Mouse (Mus musculus): ENCODE measurements around the gene Ntm. TPM values are rescaled to one million over a fixed set of nuclear protein-coding genes. Genes with fewer than 3 reads are reported as not detected.

The Ntm gene
- polyA plus RNA-seq, 1 experiment from 2014 or later, result 156 TPM

GRCm38 (mm10) chr9:29943209-29944070 is 19.5 kb downstream of the Ntm start:
- no peak for ATAC-seq (ENCODE audit: low FRiP score)

DNA sequence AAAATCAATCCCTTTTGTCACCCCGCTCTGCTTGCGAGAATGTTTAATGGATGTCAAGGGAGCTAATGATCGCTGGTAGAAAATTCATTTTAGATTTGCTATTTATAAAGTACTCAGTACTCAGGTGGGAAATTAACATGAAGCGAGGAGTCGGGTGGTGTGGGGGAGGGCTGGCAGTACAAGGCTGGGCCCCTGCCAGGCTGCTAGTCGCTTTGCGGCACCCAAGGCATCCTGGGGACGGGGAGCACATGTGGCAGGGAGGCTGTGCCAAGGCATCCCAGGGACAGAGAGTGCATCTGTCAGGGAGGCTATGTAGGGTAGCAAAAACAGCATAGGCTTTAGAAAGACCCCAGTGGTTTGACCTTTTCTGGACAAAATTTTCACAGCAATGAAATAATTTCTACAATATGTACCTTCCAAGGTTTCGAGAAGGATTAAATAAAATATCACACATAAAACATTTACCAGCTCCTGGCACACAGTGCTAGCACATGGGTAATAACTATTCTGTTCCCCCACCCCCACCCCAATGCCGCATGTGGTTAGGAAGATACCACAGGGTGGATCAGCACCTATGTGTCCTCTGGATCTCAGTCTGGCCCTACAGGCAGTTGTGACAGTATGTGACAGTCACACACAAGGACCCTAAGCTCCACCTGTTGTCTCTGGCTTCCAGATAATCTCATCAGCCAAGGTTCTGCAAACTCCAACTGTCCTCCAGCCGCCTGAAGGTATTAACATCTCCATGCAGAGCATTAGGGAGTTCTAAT is 20.6 kb downstream of the Ntm start:
- no peak overlapping the region for H3K4me2 ChIP-seq
- H3K9ac ChIP-seq, result no peak overlapping the region
- H3K4me3 ChIP-seq, result no peak overlapping the region
- no peaks in the 10 kb centered on the region for H3K27me3 ChIP-seq
- H3K27ac ChIP-seq, result no peak overlapping the region
- no peaks in the 10 kb centered on the region for H3K36me3 ChIP-seq
- WGBS, result 43% methylated on average over 11 of the region's 11 CpGs
- peaks cover 45% of the 10 kb centered on the region for H3K4me1 ChIP-seq (replicated peaks)
- peak; percentile 65 for ATAC-seq (ENCODE audit: low FRiP score)
- H3K9me3 ChIP-seq, result no peaks in the 10 kb centered on the region

More at GRCm38 (mm10) chr9:29943209-29944070, 19.5 kb downstream of the Ntm start:
- Histone ChIP-seq H3K4me2 (peak overlapping the region; percentile 37), H3K9ac (0 out of 2 replicates have a peak overlapping the region, but pooled peaks have one; percentile 5), H3K27ac (no peak overlapping the region), H3K9me3 (no peaks in the 10 kb centered on the region), H3K4me1 (replicated peaks) (peaks cover 35% of the 10 kb centered on the region), H3K36me3 (no peaks in the 10 kb centered on the region), H3K27me3 (no peaks in the 10 kb centered on the region), H3K4me3 (0 out of 2 replicates have a peak overlapping the region, but pooled peaks have one; percentile 3)
- 27% methylated on average over 20 of the region's 20 CpGs for WGBS

GRCm38 (mm10) chr9:29939517-29940034 is 23.4 kb downstream of the Ntm start:
- Histone ChIP-seq H3K27me3 (no peaks in the 10 kb centered on the region), H3K4me1 (replicated peaks) (peaks cover 45% of the 10 kb centered on the region), H3K9ac (no peak overlapping the region), H3K36me3 (no peaks in the 10 kb centered on the region), H3K4me3 (no peak overlapping the region), H3K9me3 (no peaks in the 10 kb centered on the region), H3K27ac (peak overlapping the region; percentile 78), H3K4me2 (no peak overlapping the region)
- 0 out of 2 replicates have a peak, but pooled peaks have one; percentile 30 for ATAC-seq (ENCODE audit: low FRiP score)
- 68% methylated on average over 16 of the region's 16 CpGs for WGBS

DNA sequence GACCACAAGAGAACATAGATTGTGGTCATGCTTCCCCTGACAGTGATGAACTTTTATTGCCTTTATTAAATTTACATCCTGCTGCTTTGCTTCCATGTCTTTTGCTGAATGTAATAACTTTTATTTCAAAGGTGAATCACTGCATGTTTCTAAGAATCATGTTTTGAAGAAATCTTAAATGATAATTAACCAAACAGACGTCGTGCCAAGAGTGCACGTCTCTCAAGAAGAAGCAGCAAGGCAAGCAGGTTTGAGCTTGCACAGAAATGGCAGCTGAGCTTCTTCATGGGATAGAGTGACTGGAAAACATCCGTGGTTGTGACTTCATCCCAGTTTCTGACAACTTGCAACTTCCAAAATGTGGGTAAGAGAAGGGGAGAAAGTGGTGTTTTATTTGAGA is 34.1 kb downstream of the Ntm start:
- H3K36me3 ChIP-seq, result no peaks in the 10 kb centered on the region
- 87% methylated on average over 4 of the region's 4 CpGs for WGBS
- ATAC-seq (ENCODE audit: low FRiP score), result no peak

GRCm38 (mm10) chr9:29925382-29925781 is 37.6 kb downstream of the Ntm start:
- H3K4me1 ChIP-seq (replicated peaks), result peaks cover 32% of the 10 kb centered on the region
- no peak overlapping the region for H3K9ac ChIP-seq
- 65% methylated on average over 3 of the region's 3 CpGs for WGBS
- no peak overlapping the region for H3K4me2 ChIP-seq
- no peak overlapping the region; the same call in 1 of the 2 replicates for H3K27ac ChIP-seq
- no peaks in the 10 kb centered on the region for H3K9me3 ChIP-seq
- no peaks in the 10 kb centered on the region for H3K27me3 ChIP-seq
- no peaks in the 10 kb centered on the region for H3K36me3 ChIP-seq
- ATAC-seq (ENCODE audit: low FRiP score), result no peak
- no peak overlapping the region for H3K4me3 ChIP-seq

More for the DNA sequence above, 34.1 kb downstream of the Ntm start:
- no peak overlapping the region for H3K27ac ChIP-seq
- H3K27me3 ChIP-seq, result no peaks in the 10 kb centered on the region
- no peak overlapping the region for H3K9ac ChIP-seq
- H3K4me2 ChIP-seq, result no peak overlapping the region
- H3K4me1 ChIP-seq (replicated peaks), result peaks cover 8% of the 10 kb centered on the region; the same call in 1 of the 2 replicates
- no peak overlapping the region for H3K4me3 ChIP-seq
- H3K9me3 ChIP-seq, result no peaks in the 10 kb centered on the region

DNA sequence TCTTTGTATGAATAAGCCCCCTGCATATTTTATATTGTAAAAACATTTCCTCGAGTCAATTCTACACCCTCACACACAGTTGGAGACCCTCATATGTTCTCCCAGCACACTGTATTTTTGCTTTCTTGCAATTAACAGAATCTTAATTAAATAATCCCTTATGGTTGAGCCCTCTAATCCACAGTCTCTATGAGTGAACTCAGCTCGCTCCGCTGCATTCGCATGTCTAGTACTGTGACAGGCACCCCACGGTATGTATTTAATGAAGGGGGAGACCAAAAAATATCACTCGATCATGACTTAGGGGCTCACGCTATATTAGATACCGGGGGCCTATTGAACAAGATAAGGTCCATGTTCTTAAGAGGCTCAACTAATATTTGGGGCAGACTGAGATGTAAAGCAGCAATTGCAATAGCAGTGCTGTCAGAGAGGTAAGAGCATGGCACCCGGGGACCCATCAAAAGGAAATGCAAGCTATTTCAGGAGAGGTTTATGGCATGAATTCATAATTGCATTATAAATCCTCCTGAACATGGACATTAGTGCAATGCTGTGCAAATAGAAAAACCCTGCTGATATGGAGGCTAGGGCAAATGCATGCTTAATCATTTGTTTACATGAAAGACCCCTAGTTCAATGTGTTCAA is 64.4 kb downstream of the Ntm start:
- H3K9me3 ChIP-seq, result no peaks in the 10 kb centered on the region
- no peak overlapping the region for H3K4me3 ChIP-seq
- H3K36me3 ChIP-seq, result no peaks in the 10 kb centered on the region
- H3K4me2 ChIP-seq, result no peak overlapping the region
- H3K27me3 ChIP-seq, result no peaks in the 10 kb centered on the region
- 66% methylated on average over 9 of the region's 9 CpGs for WGBS
- H3K27ac ChIP-seq, result peak overlapping the region; percentile 60
- ATAC-seq (ENCODE audit: low FRiP score), result peak; percentile 61; the same call in 1 of the 2 replicates
- H3K4me1 ChIP-seq (replicated peaks), result peaks cover 23% of the 10 kb centered on the region
- H3K9ac ChIP-seq, result no peak overlapping the region

DNA sequence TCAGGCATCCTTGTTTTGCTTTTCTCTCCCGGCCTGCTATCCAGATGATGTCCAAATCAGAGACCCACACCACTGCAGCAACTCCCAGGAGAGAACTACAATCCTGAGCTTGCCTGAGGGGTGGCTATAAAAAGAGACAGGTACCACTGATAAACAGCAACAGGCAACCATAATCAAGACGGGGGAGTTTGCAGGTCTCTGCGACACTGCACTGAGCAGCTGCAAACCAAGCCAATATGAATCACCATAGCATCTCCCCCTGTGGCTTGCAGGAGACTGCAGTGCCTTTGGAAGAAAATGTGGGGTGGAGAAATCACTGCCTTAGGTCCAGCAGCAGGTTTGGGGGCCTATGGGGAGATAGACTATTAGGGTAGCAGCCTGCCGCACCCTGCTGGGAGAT is 65.5 kb downstream of the Ntm start:
- H3K27me3 ChIP-seq, result no peaks in the 10 kb centered on the region
- no peaks in the 10 kb centered on the region for H3K36me3 ChIP-seq
- H3K4me3 ChIP-seq, result no peak overlapping the region
- H3K4me2 ChIP-seq, result no peak overlapping the region
- ATAC-seq (ENCODE audit: low FRiP score), result 0 out of 2 replicates have a peak, but pooled peaks have one; percentile 21
- WGBS, result 67% methylated on average over 4 of the region's 4 CpGs
- H3K27ac ChIP-seq, result peak overlapping the region; percentile 60
- H3K9ac ChIP-seq, result 0 out of 2 replicates have a peak overlapping the region, but pooled peaks have one; percentile 35
- H3K4me1 ChIP-seq (replicated peaks), result peaks cover 28% of the 10 kb centered on the region
- no peaks in the 10 kb centered on the region for H3K9me3 ChIP-seq

DNA sequence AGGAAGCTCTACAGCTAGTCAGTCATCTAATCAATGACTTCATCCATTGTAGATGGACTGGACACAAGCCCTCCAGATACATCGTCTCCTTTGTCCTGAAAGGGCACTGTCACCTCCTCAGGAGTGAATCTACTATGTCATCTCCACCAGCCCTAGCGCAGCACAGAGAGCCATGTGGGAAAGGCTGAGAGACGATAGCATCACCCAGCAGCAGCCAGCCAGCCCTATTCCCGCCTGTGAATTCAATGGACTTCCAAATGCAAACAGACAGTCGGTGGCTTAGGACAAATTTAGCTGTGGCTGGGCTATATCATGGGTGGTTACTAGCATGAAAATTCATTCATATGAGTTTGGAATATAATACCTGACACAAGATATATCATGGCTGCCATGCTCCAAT is 70.1 kb downstream of the Ntm start:
- 69% methylated on average over 5 of the region's 5 CpGs for WGBS
- no peaks in the 10 kb centered on the region for H3K27me3 ChIP-seq
- no peak for ATAC-seq (ENCODE audit: low FRiP score)
- no peaks in the 10 kb centered on the region for H3K9me3 ChIP-seq
- H3K9ac ChIP-seq, result no peak overlapping the region
- peaks cover 13% of the 10 kb centered on the region for H3K4me1 ChIP-seq (replicated peaks)
- no peak overlapping the region for H3K4me2 ChIP-seq
- no peak overlapping the region for H3K27ac ChIP-seq
- no peaks in the 10 kb centered on the region for H3K36me3 ChIP-seq
- H3K4me3 ChIP-seq, result no peak overlapping the region

DNA sequence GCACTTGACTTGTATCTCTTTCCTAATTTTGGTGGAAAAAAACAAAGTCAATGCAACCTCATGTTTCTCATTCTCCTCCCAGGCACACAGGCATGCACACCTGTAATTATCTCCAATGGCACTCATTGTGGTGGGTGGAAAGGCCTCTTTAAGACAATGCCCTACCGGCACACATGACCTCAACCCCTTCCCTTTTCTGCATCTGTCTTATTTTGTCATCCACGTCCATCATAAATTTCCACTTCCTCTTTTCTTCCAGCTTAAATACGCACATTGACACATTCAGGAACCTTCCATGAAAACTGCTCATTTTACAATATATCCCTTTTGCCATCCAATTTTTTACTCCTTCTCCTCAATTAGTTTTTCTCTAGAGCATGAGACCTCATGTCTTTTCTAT is 74.2 kb downstream of the Ntm start:
- Histone ChIP-seq H3K4me1 (replicated peaks) (peaks cover 5% of the 10 kb centered on the region; the same call in 1 of the 2 replicates), H3K9me3 (no peaks in the 10 kb centered on the region), H3K27ac (no peak overlapping the region), H3K4me2 (no peak overlapping the region), H3K36me3 (no peaks in the 10 kb centered on the region), H3K4me3 (no peak overlapping the region), H3K27me3 (no peaks in the 10 kb centered on the region), H3K9ac (no peak overlapping the region)
- ATAC-seq (ENCODE audit: low FRiP score), result no peak
- WGBS, result 95% methylated on average over 3 of the region's 3 CpGs

- Histone ChIP-seq H3K9me3 (no peaks in the 10 kb centered on the region), H3K4me2 (no peak overlapping the region), H3K27me3 (no peaks in the 10 kb centered on the region), H3K9ac (no peak overlapping the region), H3K4me1 (replicated peaks) (peaks cover 2% of the 10 kb centered on the region; the same call in 1 of the 2 replicates), H3K36me3 (no peaks in the 10 kb centered on the region), H3K27ac (no peak overlapping the region), H3K4me3 (no peak overlapping the region)
- ATAC-seq (ENCODE audit: low FRiP score), result no peak
- WGBS, result 90% methylated on average over 5 of the region's 5 CpGs
Measured at GRCm38 (mm10) chr9:29887924-29888323, 75.0 kb downstream of the Ntm start.

DNA sequence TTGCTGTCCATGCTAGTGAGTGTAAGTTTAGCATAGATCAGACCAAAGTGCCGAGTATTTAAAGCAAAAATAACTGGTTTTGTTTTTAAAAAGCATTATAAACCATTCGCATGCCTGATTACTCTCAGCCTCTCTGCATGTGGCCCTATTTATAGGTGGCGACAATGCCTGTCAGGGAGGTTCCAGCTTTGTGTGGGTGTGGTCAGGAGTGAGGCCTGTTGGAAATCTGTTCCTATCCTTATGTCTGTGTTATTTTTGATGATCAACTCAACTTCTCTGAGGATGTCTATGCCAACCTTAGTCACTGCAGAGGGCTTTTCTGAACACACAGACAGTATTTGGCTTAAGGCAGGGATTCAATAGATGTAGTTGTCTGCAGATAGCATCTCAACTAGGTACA is 78.9 kb downstream of the Ntm start:
- Histone ChIP-seq H3K4me1 (replicated peaks) (peaks cover 9% of the 10 kb centered on the region; the same call in 1 of the 2 replicates), H3K4me2 (no peak overlapping the region), H3K36me3 (no peaks in the 10 kb centered on the region), H3K27ac (no peak overlapping the region), H3K9ac (no peak overlapping the region), H3K4me3 (no peak overlapping the region), H3K9me3 (no peaks in the 10 kb centered on the region), H3K27me3 (no peaks in the 10 kb centered on the region)
- WGBS, result 57% methylated on average over 3 of the region's 3 CpGs
- no peak for ATAC-seq (ENCODE audit: low FRiP score)

DNA sequence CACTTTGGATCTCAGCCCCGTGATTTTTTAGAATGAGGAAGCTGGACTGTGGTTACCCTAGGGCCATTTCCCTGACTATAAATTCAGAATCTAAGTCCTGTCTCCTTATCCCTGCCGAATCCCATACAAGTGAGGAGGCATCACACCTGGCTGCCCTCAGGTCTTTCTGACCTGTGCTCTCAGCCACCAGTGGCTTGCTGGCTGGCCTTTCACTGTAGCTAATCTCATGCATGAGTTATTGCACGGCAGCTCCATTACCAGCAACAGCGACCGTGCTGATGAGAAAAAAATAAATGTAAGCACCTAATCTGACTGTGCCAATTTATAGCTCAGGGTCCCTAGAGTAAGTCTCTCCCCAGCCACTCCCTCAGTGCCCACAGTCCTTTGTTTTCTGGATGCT is 81.3 kb downstream of the Ntm start:
- peaks cover 9% of the 10 kb centered on the region; the same call in 1 of the 2 replicates for H3K4me1 ChIP-seq (replicated peaks)
- no peak overlapping the region for H3K9ac ChIP-seq
- H3K36me3 ChIP-seq, result no peaks in the 10 kb centered on the region

More for the DNA sequence above, 81.3 kb downstream of the Ntm start:
- no peak for ATAC-seq (ENCODE audit: low FRiP score)
- Histone ChIP-seq H3K4me3 (no peak overlapping the region), H3K4me2 (no peak overlapping the region), H3K27ac (no peak overlapping the region), H3K9me3 (no peaks in the 10 kb centered on the region), H3K27me3 (no peaks in the 10 kb centered on the region)
- WGBS, result 59% methylated on average over 5 of the region's 5 CpGs
